Mouse (Mus musculus): ENCODE results near the gene Slc17a2. TPM values are rescaled to one million over a fixed set of nuclear protein-coding genes. Genes with fewer than 3 reads are reported as not detected.
A peak's percentile ranks its signal among the peaks of the same experiment; 100 is the strongest.

Gene Slc17a2
- polyA plus RNA-seq, 1 experiment, result 1.4 TPM

DNA sequence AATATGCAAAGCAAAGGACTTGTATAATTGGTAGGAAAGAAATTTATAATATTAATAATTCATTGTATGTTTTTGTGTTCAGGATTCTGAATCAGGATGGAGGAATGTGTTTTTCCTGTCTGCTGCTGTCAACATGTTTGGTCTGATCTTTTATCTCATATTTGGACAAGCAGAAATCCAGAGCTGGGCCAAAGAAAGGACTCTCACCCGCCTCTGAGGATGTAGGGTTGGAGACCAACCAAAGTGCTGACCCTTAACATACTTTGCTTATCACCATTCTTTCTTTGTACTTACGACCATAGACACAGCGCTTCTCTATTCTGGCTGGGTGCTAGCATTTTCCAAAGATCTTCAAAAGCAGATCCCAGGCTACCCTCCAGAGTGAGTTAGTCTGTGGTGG is 15.4 kb downstream of the Slc17a2 start:
- no peaks in the 10 kb centered on the region for H3K4me1 ChIP-seq (ENCODE audit: control insufficient read depth, insufficient read depth, low read length)
- WGBS, result 81% methylated on average over 3 of the region's 3 CpGs
- H3K4me3 ChIP-seq (replicated peaks; ENCODE audit: control insufficient read depth, low read depth, low read length), result no peak overlapping the region
- no peak overlapping the region for H3K27ac ChIP-seq (ENCODE audit: control insufficient read depth, insufficient read depth, low read depth, low read length, poor library complexity)
- TF ChIP-seq POLR2A (IDR thresholded peaks at IDR 0.05; ENCODE audit: borderline replicate concordance, control insufficient read depth, low read depth, low read length) (no peak), CTCF (IDR thresholded peaks at IDR 0.05; ENCODE audit: control insufficient read depth, insufficient read depth, low read length) (no peak)

DNA sequence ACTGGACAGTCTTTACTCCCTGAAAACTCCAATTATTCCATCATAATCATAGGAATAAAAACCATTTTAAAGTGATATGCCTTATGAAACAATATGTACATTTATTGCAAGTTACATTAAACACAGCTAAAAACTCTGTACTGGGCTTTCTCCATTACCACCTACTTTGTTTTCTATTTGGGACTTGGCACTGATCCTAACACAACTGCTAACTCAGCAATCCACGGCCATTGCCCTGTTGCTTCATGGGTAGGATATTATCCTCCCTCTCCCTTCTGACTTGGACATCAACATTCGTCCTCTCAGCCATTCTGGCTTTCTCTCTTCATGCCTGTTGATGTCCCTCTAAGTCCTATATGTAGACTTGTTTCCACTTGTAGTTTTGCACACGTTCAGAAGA is 19.8 kb downstream of the Slc17a2 start:
- TF ChIP-seq POLR2A (IDR thresholded peaks at IDR 0.05; ENCODE audit: borderline replicate concordance, control insufficient read depth, low read depth, low read length) (no peak), CTCF (IDR thresholded peaks at IDR 0.05; ENCODE audit: control insufficient read depth, insufficient read depth, low read length) (no peak)
- WGBS, result 58% methylated on average over 3 of the region's 3 CpGs
- Histone ChIP-seq H3K4me3 (replicated peaks; ENCODE audit: control insufficient read depth, low read depth, low read length) (no peak overlapping the region), H3K4me1 (ENCODE audit: control insufficient read depth, insufficient read depth, low read length) (no peaks in the 10 kb centered on the region), H3K27ac (ENCODE audit: control insufficient read depth, insufficient read depth, low read depth, low read length, poor library complexity) (no peak overlapping the region)

DNA sequence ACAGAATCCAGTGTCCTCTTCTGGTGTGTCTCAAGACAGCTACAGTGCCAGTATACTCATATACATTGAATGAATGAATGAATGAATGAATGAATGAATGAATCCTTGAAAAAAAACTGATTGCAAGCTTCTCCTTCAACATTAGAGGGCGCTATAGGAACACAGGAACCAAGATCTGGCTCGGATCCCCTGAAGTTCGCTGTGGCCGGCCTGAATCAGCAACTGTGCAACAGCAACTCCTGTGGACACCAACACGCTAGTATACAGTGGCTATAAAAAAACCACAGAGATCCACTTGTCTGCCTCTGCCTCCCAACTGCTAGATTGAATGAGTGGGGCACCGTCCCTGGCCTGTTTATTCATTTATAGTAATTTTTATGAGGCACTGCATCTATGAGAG is 26.3 kb downstream of the Slc17a2 start:
- 10% methylated on average over 6 of the region's 6 CpGs for WGBS
- peak; percentile 49 for TF ChIP-seq CTCF (IDR thresholded peaks at IDR 0.05; ENCODE audit: control insufficient read depth, insufficient read depth, low read length)
- no peak for TF ChIP-seq POLR2A (IDR thresholded peaks at IDR 0.05; ENCODE audit: borderline replicate concordance, control insufficient read depth, low read depth, low read length)
- Histone ChIP-seq H3K27ac (ENCODE audit: control insufficient read depth, insufficient read depth, low read depth, low read length, poor library complexity) (no peak overlapping the region), H3K4me3 (replicated peaks; ENCODE audit: control insufficient read depth, low read depth, low read length) (no peak overlapping the region), H3K4me1 (ENCODE audit: control insufficient read depth, insufficient read depth, low read length) (no peaks in the 10 kb centered on the region)

DNA sequence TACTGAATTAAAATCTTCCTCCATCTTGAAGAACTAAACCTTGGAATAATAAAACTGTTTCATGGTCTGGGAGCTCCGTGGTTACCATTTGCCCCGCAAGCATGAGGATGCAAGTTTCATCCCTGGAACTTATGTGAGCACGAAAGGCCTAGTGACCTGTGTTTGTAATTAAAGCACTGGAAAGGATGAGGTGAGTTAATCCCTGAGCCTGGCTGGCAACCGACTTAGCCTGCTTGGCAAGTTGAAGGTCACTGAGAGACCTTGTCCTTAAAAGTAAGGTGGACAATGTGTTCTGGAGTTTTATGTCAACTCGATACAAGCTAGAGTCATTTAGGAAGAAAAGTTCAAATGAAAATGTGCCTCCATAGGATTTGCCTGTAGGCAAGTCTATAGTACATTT is 28.0 kb downstream of the Slc17a2 start:
- Histone ChIP-seq H3K4me3 (replicated peaks; ENCODE audit: control insufficient read depth, low read depth, low read length) (no peak overlapping the region), H3K27ac (ENCODE audit: control insufficient read depth, insufficient read depth, low read depth, low read length, poor library complexity) (no peak overlapping the region), H3K4me1 (ENCODE audit: control insufficient read depth, insufficient read depth, low read length) (no peaks in the 10 kb centered on the region)
- WGBS, result 88% methylated on average over 5 of the region's 5 CpGs
- TF ChIP-seq CTCF (IDR thresholded peaks at IDR 0.05; ENCODE audit: control insufficient read depth, insufficient read depth, low read length), result no peak
- no peak for TF ChIP-seq POLR2A (IDR thresholded peaks at IDR 0.05; ENCODE audit: borderline replicate concordance, control insufficient read depth, low read depth, low read length)

DNA sequence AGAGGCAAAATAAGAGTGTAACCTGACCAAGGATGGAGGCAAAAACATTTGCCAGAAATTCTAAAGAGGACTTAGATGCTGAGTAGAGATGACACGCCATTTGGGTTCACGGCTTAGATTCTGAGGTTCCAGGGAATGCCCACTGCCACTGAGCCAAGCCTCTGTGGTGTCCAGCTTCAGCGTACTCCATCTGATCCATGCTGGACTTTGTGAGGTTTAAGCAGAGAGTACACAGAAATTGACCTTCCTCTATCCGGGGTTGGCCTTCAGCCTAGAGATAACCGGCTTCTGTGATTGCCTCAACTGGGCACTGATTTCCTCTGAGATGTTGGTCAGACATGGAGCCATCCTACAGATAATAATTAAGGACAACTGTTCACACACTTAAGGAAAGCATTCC is 29.8 kb downstream of the Slc17a2 start:
- H3K4me1 ChIP-seq (ENCODE audit: control insufficient read depth, insufficient read depth, low read length), result no peaks in the 10 kb centered on the region
- WGBS, result 84% methylated on average over 5 of the region's 5 CpGs
- H3K4me3 ChIP-seq (replicated peaks; ENCODE audit: control insufficient read depth, low read depth, low read length), result no peak overlapping the region
- H3K27ac ChIP-seq (ENCODE audit: control insufficient read depth, insufficient read depth, low read depth, low read length, poor library complexity), result no peak overlapping the region
- TF ChIP-seq CTCF (IDR thresholded peaks at IDR 0.05; ENCODE audit: control insufficient read depth, insufficient read depth, low read length) (no peak), POLR2A (IDR thresholded peaks at IDR 0.05; ENCODE audit: borderline replicate concordance, control insufficient read depth, low read depth, low read length) (no peak)

DNA sequence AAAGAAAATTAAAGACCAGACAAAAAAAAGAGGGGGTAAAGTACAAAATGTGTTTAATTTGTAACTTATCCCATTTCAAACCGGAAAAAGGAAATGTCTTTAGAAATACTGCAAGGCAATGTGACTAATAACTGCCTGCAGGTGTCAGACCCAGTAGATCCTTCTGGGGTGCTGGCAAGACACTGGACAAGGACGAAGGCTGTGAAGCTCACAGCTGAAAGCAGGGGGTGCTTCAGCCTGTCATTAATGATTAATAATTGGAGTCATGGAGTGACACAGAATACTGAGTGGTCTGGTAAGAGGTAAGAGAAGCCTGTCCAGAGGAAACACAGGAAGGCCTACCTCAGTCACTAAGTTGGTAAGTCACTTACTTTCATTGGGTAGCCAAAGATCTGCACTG is 32.5 kb downstream of the Slc17a2 start, which contains the start of gene Slc17a3:
Slc17a3 (plus strand) TSS at position 127 of the 400 bp plus-strand sequence.
- Histone ChIP-seq H3K4me1 (ENCODE audit: control insufficient read depth, insufficient read depth, low read length) (no peaks in the 10 kb centered on the region), H3K27ac (ENCODE audit: control insufficient read depth, insufficient read depth, low read depth, low read length, poor library complexity) (no peak within 1 kb of the TSS), H3K4me3 (replicated peaks; ENCODE audit: control insufficient read depth, low read depth, low read length) (no peak within 1 kb of the TSS)
- TF ChIP-seq POLR2A (IDR thresholded peaks at IDR 0.05; ENCODE audit: borderline replicate concordance, control insufficient read depth, low read depth, low read length), result no peak
- no peak for TF ChIP-seq CTCF (IDR thresholded peaks at IDR 0.05; ENCODE audit: control insufficient read depth, insufficient read depth, low read length)
- 60% methylated on average over 2 of the region's 2 CpGs for WGBS

DNA sequence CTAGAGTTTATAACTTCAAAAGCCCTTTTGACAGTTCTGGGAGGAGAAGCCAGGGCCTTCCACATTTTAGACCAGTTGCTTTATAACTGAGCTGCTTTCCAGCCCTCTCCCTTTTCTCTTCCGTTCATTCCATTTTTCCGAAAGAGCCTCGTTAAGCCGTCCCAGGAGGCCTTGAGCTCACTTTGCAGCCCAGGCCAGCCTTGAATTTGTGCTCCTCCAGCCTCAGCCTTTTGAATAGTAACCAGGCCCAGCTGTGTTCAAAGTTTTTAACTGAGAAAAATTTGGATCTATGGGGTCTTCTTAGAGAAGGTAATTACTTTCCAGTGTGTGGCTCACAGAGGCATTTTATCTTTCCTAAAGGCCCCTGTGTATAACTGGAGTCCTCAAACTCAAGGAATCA is 39.1 kb downstream of the Slc17a2 start:
- 92% methylated on average over 4 of the region's 4 CpGs for WGBS
- TF ChIP-seq POLR2A (IDR thresholded peaks at IDR 0.05; ENCODE audit: borderline replicate concordance, control insufficient read depth, low read depth, low read length), result no peak
- TF ChIP-seq CTCF (IDR thresholded peaks at IDR 0.05; ENCODE audit: control insufficient read depth, insufficient read depth, low read length), result no peak
- no peak overlapping the region for H3K4me3 ChIP-seq (replicated peaks; ENCODE audit: control insufficient read depth, low read depth, low read length)
- no peak overlapping the region for H3K27ac ChIP-seq (ENCODE audit: control insufficient read depth, insufficient read depth, low read depth, low read length, poor library complexity)
- no peaks in the 10 kb centered on the region for H3K4me1 ChIP-seq (ENCODE audit: control insufficient read depth, insufficient read depth, low read length)

DNA sequence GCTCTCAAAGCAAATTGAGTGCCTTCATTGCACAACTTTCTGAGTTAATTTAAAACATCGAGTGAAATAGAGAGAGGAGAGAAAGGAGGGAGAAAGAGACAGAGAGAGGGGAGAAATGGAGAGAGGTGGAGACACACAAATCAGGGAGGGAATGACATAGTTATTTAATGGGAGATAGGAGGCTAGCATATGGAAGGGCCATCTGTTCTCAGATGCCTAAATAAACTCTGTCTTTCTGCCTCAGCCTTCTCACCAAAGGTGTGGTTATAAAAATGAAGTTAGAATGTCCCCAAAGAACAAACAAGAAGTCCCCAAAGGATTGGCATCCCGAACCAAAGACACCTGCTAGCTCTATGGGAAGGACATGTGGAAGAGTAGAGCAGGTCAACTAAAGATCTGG is 42.5 kb downstream of the Slc17a2 start:
- H3K27ac ChIP-seq (ENCODE audit: control insufficient read depth, insufficient read depth, low read depth, low read length, poor library complexity), result no peak overlapping the region
- no peak overlapping the region for H3K4me3 ChIP-seq (replicated peaks; ENCODE audit: control insufficient read depth, low read depth, low read length)
- H3K4me1 ChIP-seq (ENCODE audit: control insufficient read depth, insufficient read depth, low read length), result no peaks in the 10 kb centered on the region
- 66% methylated on average over 2 of the region's 2 CpGs for WGBS
- TF ChIP-seq POLR2A (IDR thresholded peaks at IDR 0.05; ENCODE audit: borderline replicate concordance, control insufficient read depth, low read depth, low read length) (no peak), CTCF (IDR thresholded peaks at IDR 0.05; ENCODE audit: control insufficient read depth, insufficient read depth, low read length) (no peak)

DNA sequence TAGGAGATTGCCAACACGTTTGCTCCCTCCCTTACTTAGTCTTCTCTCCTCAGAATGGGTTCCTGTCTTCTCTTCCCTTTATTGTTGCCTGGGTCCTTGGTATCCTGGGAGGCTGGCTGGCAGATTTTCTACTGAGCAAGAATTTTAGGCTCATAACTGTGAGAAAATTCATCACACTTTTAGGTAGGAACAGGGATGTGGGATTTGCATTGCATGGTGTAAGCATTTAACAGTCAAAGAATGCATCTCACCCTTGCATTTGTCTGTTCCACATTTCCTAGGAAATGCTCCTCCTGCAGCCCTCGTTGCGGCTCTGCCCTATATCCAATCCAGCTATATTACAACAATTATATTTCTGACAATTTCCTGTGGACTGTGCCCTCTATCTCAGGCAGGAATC is 49.6 kb downstream of the Slc17a2 start:
- Histone ChIP-seq H3K4me3 (replicated peaks; ENCODE audit: control insufficient read depth, low read depth, low read length) (no peak overlapping the region), H3K4me1 (ENCODE audit: control insufficient read depth, insufficient read depth, low read length) (no peaks in the 10 kb centered on the region), H3K27ac (ENCODE audit: control insufficient read depth, insufficient read depth, low read depth, low read length, poor library complexity) (no peak overlapping the region)
- no peak for TF ChIP-seq POLR2A (IDR thresholded peaks at IDR 0.05; ENCODE audit: borderline replicate concordance, control insufficient read depth, low read depth, low read length)
- no peak for TF ChIP-seq CTCF (IDR thresholded peaks at IDR 0.05; ENCODE audit: control insufficient read depth, insufficient read depth, low read length)
- 61% methylated on average over 3 of the region's 3 CpGs for WGBS
